Mouse (Mus musculus): ENCODE measurements at regions not wholly inside any gene's neighbourhood (a gene's known extent, or its start where the extent isn't known, plus 50 kb on each side); places are given as distances from the start of the nearest gene placed in this dataset.

GRCm38 (mm10) chr7:134528026-134528425 is 142.4 kb upstream of the Dock1 start:
- no peak for DNase-seq (ENCODE audit: low read depth, low spot score)

GRCm38 (mm10) chr7:134534821-134535220 is 135.6 kb upstream of the Dock1 start:
- DNase-seq (ENCODE audit: low read depth, low spot score): no peak

DNA sequence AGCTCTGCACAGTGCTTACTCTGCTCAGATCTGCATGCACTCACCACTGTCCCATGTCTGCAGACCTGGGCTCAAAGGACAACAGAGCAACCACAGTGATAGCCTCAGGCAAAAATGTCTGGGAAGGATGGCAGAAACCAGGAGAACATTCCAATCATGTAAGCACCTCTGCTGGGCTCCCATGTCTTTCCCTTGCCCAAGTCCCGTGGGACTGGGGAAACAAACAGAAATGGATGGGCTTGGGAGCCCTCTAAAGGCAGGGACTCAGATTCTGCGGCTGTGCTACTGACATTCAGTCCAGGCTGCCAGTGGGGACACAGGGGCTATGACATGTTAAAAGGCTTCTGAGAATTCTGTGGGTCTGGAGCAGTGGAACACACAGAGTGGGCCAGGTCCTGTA is 128.8 kb upstream of the Dock1 start:
- no peak for DNase-seq (ENCODE audit: low read depth, low spot score)

DNA sequence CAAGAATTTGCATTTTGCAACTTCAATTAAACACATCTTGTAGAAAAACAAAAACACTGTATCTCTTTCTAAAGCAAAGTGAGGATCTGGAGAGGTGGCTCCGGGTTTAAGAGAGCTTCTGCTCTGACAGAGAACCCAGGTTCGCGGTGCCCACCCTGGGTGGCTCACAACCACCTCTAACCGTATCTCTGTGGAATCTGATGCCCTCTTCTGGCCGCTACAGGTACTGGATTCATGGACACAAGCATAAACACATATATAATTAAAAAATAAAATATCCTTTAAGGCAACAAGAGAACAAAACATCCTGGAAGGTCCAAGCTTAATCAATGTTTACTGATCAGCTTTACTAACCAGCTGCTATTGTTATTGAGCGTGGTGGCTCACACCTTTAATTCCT is 124.3 kb upstream of the Dock1 start:
- no peak for DNase-seq (ENCODE audit: low read depth, low spot score)

GRCm38 (mm10) chr7:134549286-134549919 is 121.1 kb upstream of the Dock1 start:
- DNase-seq (ENCODE audit: low read depth, low spot score): no peak

- peak; percentile 18 for DNase-seq (ENCODE audit: low read depth, low spot score)
Measured at GRCm38 (mm10) chr7:134550221-134550809, 120.1 kb upstream of the Dock1 start.

- DNase-seq (ENCODE audit: low read depth, low spot score): peak; percentile 4
Measured at GRCm38 (mm10) chr7:134552051-134552451, 118.4 kb upstream of the Dock1 start.

- peak; percentile 10 for DNase-seq (ENCODE audit: low read depth, low spot score)
Measured at GRCm38 (mm10) chr7:134556061-134556460, 114.4 kb upstream of the Dock1 start.

DNA sequence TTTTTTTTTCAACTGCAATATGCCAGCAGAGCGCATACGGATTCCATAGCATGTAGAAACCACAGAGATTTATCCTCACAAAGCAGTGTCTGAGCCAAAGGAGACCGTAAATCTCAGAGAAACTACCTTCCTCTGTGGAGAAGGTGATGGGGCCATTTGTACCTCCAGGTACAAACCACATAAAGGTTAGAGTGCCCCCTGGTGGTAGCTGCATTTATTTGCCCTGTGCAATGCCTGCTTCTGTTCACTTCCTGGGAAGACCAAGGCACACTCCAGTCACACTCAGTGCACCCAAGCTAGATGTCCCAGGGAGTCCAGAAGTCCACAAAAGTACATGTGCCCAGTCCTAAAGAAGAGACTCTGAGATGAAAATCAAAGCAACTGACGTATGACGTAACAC is 104.1 kb upstream of the Dock1 start:
- peak; percentile 44 for DNase-seq (ENCODE audit: low read depth, low spot score)

- no peak for DNase-seq (ENCODE audit: low read depth, low spot score)
Measured at GRCm38 (mm10) chr7:134569247-134569646, 101.2 kb upstream of the Dock1 start.

GRCm38 (mm10) chr7:134570176-134570810 is 100.2 kb upstream of the Dock1 start:
- DNase-seq (ENCODE audit: low read depth, low spot score): no peak

GRCm38 (mm10) chr7:134581746-134582145 is 88.7 kb upstream of the Dock1 start:
- no peak for DNase-seq (ENCODE audit: low read depth, low spot score)

GRCm38 (mm10) chr7:134585478-134585877 is 85.0 kb upstream of the Dock1 start:
- DNase-seq (ENCODE audit: low read depth, low spot score): no peak

- DNase-seq (ENCODE audit: low read depth, low spot score): no peak
Measured at GRCm38 (mm10) chr7:134586990-134587389, 83.5 kb upstream of the Dock1 start.

- no peak for DNase-seq (ENCODE audit: low read depth, low spot score)
Measured at GRCm38 (mm10) chr7:134607886-134608285, 62.6 kb upstream of the Dock1 start.

GRCm38 (mm10) chr7:134610159-134610558 is 60.3 kb upstream of the Dock1 start:
- no peak for DNase-seq (ENCODE audit: low read depth, low spot score)

DNA sequence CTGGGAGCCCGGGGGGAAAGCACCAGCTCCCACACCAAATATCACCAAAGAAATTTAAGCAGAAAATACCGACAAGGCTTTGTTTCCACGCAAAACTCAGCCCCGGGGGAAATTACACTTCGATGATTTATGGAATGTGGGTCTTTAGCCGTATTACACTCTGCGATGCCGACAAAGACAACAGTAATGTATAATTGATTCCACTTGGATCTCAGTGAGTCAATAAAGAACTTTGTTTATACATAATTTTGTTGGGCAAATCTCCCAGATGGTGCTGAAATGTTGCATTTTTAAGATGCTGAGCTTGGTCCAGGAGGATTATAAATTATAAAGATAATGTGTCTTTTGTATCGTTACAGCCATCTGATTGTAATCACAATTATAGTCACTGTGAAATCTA is 59.1 kb upstream of the Dock1 start:
- no peak for DNase-seq (ENCODE audit: low read depth, low spot score)

GRCm38 (mm10) chr7:134612175-134612633 is 58.2 kb upstream of the Dock1 start:
- no peak for DNase-seq (ENCODE audit: low read depth, low spot score)

GRCm38 (mm10) chr7:134619220-134619975 is 51.1 kb upstream of the Dock1 start:
- no peak for DNase-seq (ENCODE audit: low read depth, low spot score)

DNA sequence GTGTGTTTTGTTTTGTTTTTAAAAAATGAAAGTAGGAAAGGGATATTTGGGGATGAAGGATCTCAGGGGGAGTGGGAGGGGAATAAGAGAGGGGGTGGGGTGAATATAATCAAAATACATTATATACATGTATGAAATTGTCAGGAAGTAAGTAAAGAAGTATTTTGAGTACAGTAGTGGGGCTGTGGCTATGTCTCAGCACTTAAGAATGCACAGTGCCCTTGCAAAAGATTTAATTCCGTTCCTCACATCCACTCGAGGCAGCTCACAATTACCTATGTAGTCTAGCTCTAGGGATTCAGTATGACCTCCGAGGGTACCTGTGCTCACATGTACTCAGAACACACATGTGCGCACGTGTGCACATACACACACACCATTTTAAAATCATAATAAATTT is 50.4 kb upstream of the Dock1 start:
- DNase-seq (ENCODE audit: low read depth, low spot score): no peak
